Mouse (Mus musculus) cerebellum, adult 2 months (tissue): ENCODE measurements around the gene Prkcb.

Source experiments
- CTCF ChIP-seq: fragments of 200-500 bp; IDR thresholded peaks from 2 replicates; pipeline ENCODE4 v1.5.1; 2011; ENCODE audit warnings: low read depth, mild to moderate bottlenecking, control low read depth, low read length, moderate library complexity, borderline replicate concordance; ENCODE audit not compliant: insufficient read depth
- POLR2A ChIP-seq: fragments of 200-500 bp; IDR thresholded peaks from 2 replicates; pipeline ENCODE4 v1.6.1; 2011; ENCODE audit warnings: low read length, control low read depth, borderline replicate concordance; ENCODE audit not compliant: insufficient read depth

DNA sequence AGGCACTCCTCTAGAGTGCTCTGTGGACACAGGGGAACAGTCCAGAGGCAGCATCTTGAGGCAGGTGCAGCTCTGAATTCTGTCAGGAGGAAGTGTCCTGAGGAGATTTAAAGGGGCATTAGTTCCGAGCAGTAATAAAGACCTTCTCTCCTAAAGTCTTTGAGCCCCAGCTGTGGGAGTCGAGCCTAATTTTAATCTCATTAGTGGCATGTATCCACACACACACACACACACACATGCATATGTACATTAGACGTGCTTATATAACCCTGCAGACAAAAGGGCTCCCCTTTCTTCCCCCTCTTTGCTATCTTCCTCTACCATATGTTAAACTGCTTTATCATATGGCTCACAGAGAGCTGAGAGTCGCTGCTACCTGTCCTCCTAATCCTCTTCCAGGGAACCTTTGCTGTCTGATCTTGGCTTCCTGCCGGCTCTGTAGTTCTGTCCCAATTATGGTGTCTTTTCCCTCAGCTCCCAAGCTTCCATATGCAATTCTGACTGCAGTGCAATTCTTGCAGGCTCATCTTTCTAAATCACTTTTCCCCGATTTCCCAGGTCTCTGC is 268.1 kb downstream of the Prkcb start:
- TF ChIP-seq POLR2A (no peak), CTCF (no peak)
